26 mouse cellular contexts compared by ENCODE assay signal in genomic region chr14:9544364-9544763, GRCm38 (mm10).
A peak's percentile ranks its signal among the peaks of the same experiment; 100 is the strongest.
DNase-seq lines count a peak whose midpoint lies in the region; ATAC-seq lines count a peak whose summit lies in the region.
"Had no signal": no experiment of that assay in that cellular context is flagged by ENCODE, and none has a peak within 500 bp of the region (broad histone marks: within the 10 kb centered on the region; RNA-seq: fewer than 3 reads in every experiment).

No protein-coding gene starts in this region.

- no peak for ATAC-seq in midbrain, embryonic 16.5 days
- ATAC-seq: CD4-positive, CD25-positive, alpha-beta regulatory T cell, adult 4 months; midbrain, embryonic 13.5 days had no signal

- H3K9ac ChIP-seq in midbrain, embryonic 16.5 days (ENCODE audit: low read depth, low read length): no peak overlapping the region
- H3K9ac ChIP-seq: forebrain, embryonic 12.5 days; heart, embryonic 13.5 days; limb, embryonic 15.5 days; liver, embryonic 14.5 days; lung, embryonic 14.5 days; midbrain, embryonic 13.5 days had no signal

- WGBS in midbrain, embryonic 16.5 days: 84% methylated on average over 3 of the region's 3 CpGs

- H3K4me1 ChIP-seq in midbrain, embryonic 16.5 days (ENCODE audit: control insufficient read depth, insufficient read depth, low read length): no peaks in the 10 kb centered on the region
- H3K4me1 ChIP-seq: forebrain, embryonic 12.5 days; heart, embryonic 13.5 days; limb, embryonic 15.5 days; midbrain, embryonic 13.5 days had no signal

- H3K27me3 ChIP-seq in midbrain, embryonic 16.5 days (ENCODE audit: control insufficient read depth, insufficient read depth, low read depth, low read length): no peaks in the 10 kb centered on the region
- H3K27me3 ChIP-seq: forebrain, embryonic 12.5 days; heart, embryonic 13.5 days; limb, embryonic 15.5 days; megakaryocyte, embryonic 14.5 days; midbrain, embryonic 13.5 days had no signal

- H3K36me3 ChIP-seq in midbrain, embryonic 16.5 days (ENCODE audit: control insufficient read depth, insufficient read depth, low read length): no peaks in the 10 kb centered on the region
- H3K36me3 ChIP-seq: forebrain, embryonic 12.5 days; heart, embryonic 13.5 days; limb, embryonic 15.5 days; midbrain, embryonic 13.5 days had no signal

- H3K4me3 ChIP-seq in midbrain, embryonic 16.5 days (ENCODE audit: low read depth, low read length): no peak overlapping the region
- H3K4me3 ChIP-seq: erythroblast, embryonic 14.5 days; forebrain, embryonic 12.5 days; heart, adult 2 months; heart, embryonic 13.5 days; limb, embryonic 15.5 days; megakaryocyte, embryonic 14.5 days; midbrain, embryonic 13.5 days had no signal

- no peaks in the 10 kb centered on the region for H3K9me3 ChIP-seq in midbrain, embryonic 16.5 days (replicated peaks; ENCODE audit: control insufficient read depth, low read length, poor library complexity, severe bottlenecking)
- H3K9me3 ChIP-seq: forebrain, embryonic 12.5 days; heart, embryonic 13.5 days; limb, embryonic 15.5 days; megakaryocyte, embryonic 14.5 days; midbrain, embryonic 13.5 days had no signal

- peak; percentile 58 to 75 for DNase-seq in frontal cortex, adult 2 months (ENCODE audit: extremely low spot score in 1 of 2, low spot score in 1 of 2)
- no peak for DNase-seq in frontal cortex, postnatal 10 days (ENCODE audit: low spot score in 2 of 2)
- DNase-seq in right cerebral cortex, adult 18-20 months: peak; percentile 60
- DNase-seq in right cerebral cortex, postnatal 14 days: no peak
- peak; percentile 30 to 65 for DNase-seq in left cerebral cortex, adult 9 months (ENCODE audit: low spot score in 2 of 2)
- peak; percentile 32 to 62 for DNase-seq in right cerebral cortex, postnatal 36 days (ENCODE audit: low spot score in 2 of 2)
- DNase-seq in urinary bladder, adult 18-20 months (ENCODE audit: low spot score in 2 of 2): no peak
- DNase-seq: adrenal gland, postnatal 25 days; cerebellum, adult 11 months; cerebellum, postnatal 10 days; gastrocnemius, postnatal 36 days; heart, adult 2 months; heart, postnatal 14 days; kidney, adult 11 months; lung, embryonic 14.5 days; retina, postnatal 1 day; thymus, postnatal 25 days had no signal

- no peak overlapping the region for H3K27ac ChIP-seq in midbrain, embryonic 16.5 days (ENCODE audit: low read length)
- H3K27ac ChIP-seq: forebrain, embryonic 12.5 days; heart, adult 2 months; heart, embryonic 13.5 days; limb, embryonic 15.5 days; liver, embryonic 14.5 days; midbrain, embryonic 13.5 days had no signal

- H3K4me2 ChIP-seq in midbrain, embryonic 16.5 days (ENCODE audit: low read length): no peak overlapping the region
- H3K4me2 ChIP-seq: forebrain, embryonic 12.5 days; heart, embryonic 13.5 days; limb, embryonic 15.5 days; lung, embryonic 14.5 days; midbrain, embryonic 13.5 days had no signal

Comparison
In these comparisons a context has a peak if more than half of its experiments do, and no peak if none do; other contexts are left out.
1. DNase-seq: peak in frontal cortex, adult 2 months (2 of 2), right cerebral cortex, adult 18-20 months (single experiment), left cerebral cortex, adult 9 months (2 of 2) and right cerebral cortex, postnatal 36 days (2 of 2); none in frontal cortex, postnatal 10 days (0 of 2), right cerebral cortex, postnatal 14 days (single experiment) and urinary bladder, adult 18-20 months (0 of 2).